Mouse (Mus musculus): ENCODE data around the gene Fbxl8. TPM values are rescaled to one million over a fixed set of nuclear protein-coding genes. Genes with fewer than 3 reads are reported as not detected.

Fbxl8 gene
- polyA plus RNA-seq, 2 experiments, result 0.75 to 1.0 TPM

GRCm38 (mm10) chr8:105308428-105308827 is 44.0 kb downstream of the Fbxl8 start:
- Histone ChIP-seq H3K27ac (no peak overlapping the region), H3K9me3 (ENCODE audit: control insufficient read depth, low read length) (no peaks in the 10 kb centered on the region), H3K36me3 (replicated peaks; ENCODE audit: control insufficient read depth, insufficient read depth, low read depth) (peaks cover 71% of the 10 kb centered on the region), H3K4me2 (ENCODE audit: low read depth) (no peak overlapping the region), H3K4me3 (ENCODE audit: insufficient read depth in 1 of 2, low read depth in 2 of 2, low read length in 2 of 2) (no peak overlapping the region), H3K27me3 (ENCODE audit: control insufficient read depth, insufficient read depth, low read length) (no peaks in the 10 kb centered on the region), H3K9ac (replicated peaks) (no peak overlapping the region), H3K4me1 (replicated peaks; ENCODE audit: control insufficient read depth in 2 of 2, insufficient read depth in 2 of 2, low read length in 1 of 2) (peaks cover 21 to 40% of the 10 kb centered on the region in 2 experiments)
- TF ChIP-seq CTCF (IDR thresholded peaks at IDR 0.05; ENCODE audit: low read depth) (no peak), EP300 (IDR thresholded peaks at IDR 0.05; ENCODE audit: low read depth) (no peak)
- 88% methylated on average over 10 of the region's 10 CpGs for WGBS (ENCODE audit: insufficient replicate concordance)
- DNase-seq (ENCODE audit: low read depth in 3 of 3, low spot score in 3 of 3), result no peak
- ATAC-seq (ENCODE audit: insufficient read depth), result no peak

DNA sequence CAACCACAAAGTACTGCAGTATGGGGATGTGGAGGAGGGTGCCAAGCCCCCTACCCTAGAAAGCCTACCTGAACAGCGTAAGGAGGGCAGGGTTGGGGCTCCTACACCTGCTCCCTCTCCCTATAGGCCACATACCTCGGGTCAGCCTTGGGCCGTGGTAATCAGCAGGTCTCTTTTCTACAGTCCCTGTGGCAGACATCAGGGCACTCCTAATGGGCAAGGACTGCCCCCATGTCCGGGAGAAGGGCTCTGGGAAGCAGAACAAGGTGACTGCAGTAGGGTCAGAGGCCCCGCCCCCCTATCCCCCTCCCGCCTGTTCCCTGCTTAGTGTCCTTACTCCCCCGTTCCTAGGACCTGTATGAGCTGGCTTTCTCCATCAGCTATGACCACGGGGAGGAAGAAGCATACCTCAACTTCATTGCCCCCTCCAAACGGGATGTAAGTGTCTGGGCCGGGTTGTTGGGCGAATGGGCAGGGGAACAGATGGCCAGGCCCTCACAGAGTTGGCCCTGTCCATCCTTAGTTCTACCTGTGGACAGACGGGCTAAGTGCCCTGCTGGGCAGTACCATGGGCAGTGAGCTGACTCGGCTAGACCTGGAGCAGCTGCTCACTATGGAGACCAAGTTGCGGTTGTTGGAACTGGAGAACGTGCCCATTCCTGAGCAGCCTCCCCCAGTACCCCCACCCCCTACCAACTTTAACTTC is 44.8 kb downstream of the Fbxl8 start:
- ATAC-seq (ENCODE audit: insufficient read depth) (no peak), DNase-seq (ENCODE audit: low read depth in 3 of 3, low spot score in 3 of 3) (no peak)
- no peak overlapping the region for H3K9ac ChIP-seq (replicated peaks)
- H3K4me1 ChIP-seq (replicated peaks; ENCODE audit: control insufficient read depth in 2 of 2, insufficient read depth in 2 of 2, low read length in 1 of 2), result peaks cover 30 to 40% of the 10 kb centered on the region in 2 experiments
- no peaks in the 10 kb centered on the region for H3K9me3 ChIP-seq (ENCODE audit: control insufficient read depth, low read length)
- peaks cover 71% of the 10 kb centered on the region for H3K36me3 ChIP-seq (replicated peaks; ENCODE audit: control insufficient read depth, insufficient read depth, low read depth)
- no peak overlapping the region for H3K27ac ChIP-seq
- H3K4me3 ChIP-seq (ENCODE audit: insufficient read depth in 1 of 2, low read depth in 2 of 2, low read length in 2 of 2), result no peak overlapping the region
- H3K4me2 ChIP-seq (ENCODE audit: low read depth), result no peak overlapping the region
- 86% methylated on average over 15 of the region's 15 CpGs for WGBS (ENCODE audit: insufficient replicate concordance)
- H3K27me3 ChIP-seq (ENCODE audit: control insufficient read depth, insufficient read depth, low read length), result no peaks in the 10 kb centered on the region
- TF ChIP-seq EP300 (IDR thresholded peaks at IDR 0.05; ENCODE audit: low read depth) (no peak), CTCF (IDR thresholded peaks at IDR 0.05; ENCODE audit: low read depth) (no peak)

GRCm38 (mm10) chr8:105310118-105310517 is 45.7 kb downstream of the Fbxl8 start:
- DNase-seq (ENCODE audit: low read depth in 3 of 3, low spot score in 3 of 3) (no peak), ATAC-seq (ENCODE audit: insufficient read depth) (no peak)
- Histone ChIP-seq H3K4me3 (ENCODE audit: insufficient read depth in 1 of 2, low read depth in 2 of 2, low read length in 2 of 2) (no peak overlapping the region), H3K27ac (no peak overlapping the region), H3K4me1 (replicated peaks; ENCODE audit: control insufficient read depth in 2 of 2, insufficient read depth in 2 of 2, low read length in 1 of 2) (peaks cover 30 to 35% of the 10 kb centered on the region in 2 experiments), H3K4me2 (ENCODE audit: low read depth) (no peak overlapping the region), H3K9ac (replicated peaks) (no peak overlapping the region), H3K27me3 (ENCODE audit: control insufficient read depth, insufficient read depth, low read length) (no peaks in the 10 kb centered on the region), H3K9me3 (ENCODE audit: control insufficient read depth, low read length) (no peaks in the 10 kb centered on the region), H3K36me3 (replicated peaks; ENCODE audit: control insufficient read depth, insufficient read depth, low read depth) (peaks cover 71% of the 10 kb centered on the region)
- WGBS (ENCODE audit: insufficient replicate concordance), result 88% methylated on average over 8 of the region's 8 CpGs
- TF ChIP-seq EP300 (IDR thresholded peaks at IDR 0.05; ENCODE audit: low read depth), result no peak
- no peak for TF ChIP-seq CTCF (IDR thresholded peaks at IDR 0.05; ENCODE audit: low read depth)

- Histone ChIP-seq H3K4me2 (ENCODE audit: low read depth) (no peak overlapping the region), H3K9ac (replicated peaks) (no peak overlapping the region), H3K4me1 (replicated peaks; ENCODE audit: control insufficient read depth in 2 of 2, insufficient read depth in 2 of 2, low read length in 1 of 2) (peaks cover 26 to 28% of the 10 kb centered on the region in 2 experiments), H3K27ac (peak overlapping the region; percentile 36; the same call in 1 of the 2 replicates), H3K36me3 (replicated peaks; ENCODE audit: control insufficient read depth, insufficient read depth, low read depth) (peaks cover 77% of the 10 kb centered on the region), H3K27me3 (ENCODE audit: control insufficient read depth, insufficient read depth, low read length) (no peaks in the 10 kb centered on the region), H3K4me3 (ENCODE audit: insufficient read depth in 1 of 2, low read depth in 2 of 2, low read length in 2 of 2) (no peak overlapping the region), H3K9me3 (ENCODE audit: control insufficient read depth, low read length) (no peaks in the 10 kb centered on the region)
- ATAC-seq (ENCODE audit: insufficient read depth) (peak; percentile 56), DNase-seq (ENCODE audit: low read depth in 3 of 3, low spot score in 3 of 3) (peak in 1 of 3 experiments; percentile 61)
- TF ChIP-seq EP300 (IDR thresholded peaks at IDR 0.05; ENCODE audit: low read depth), result peak; percentile 62; the same call in 1 of the 2 replicates
- TF ChIP-seq CTCF (IDR thresholded peaks at IDR 0.05; ENCODE audit: low read depth), result peak; percentile 62
- 15% methylated on average over 1 of the region's 1 CpGs for WGBS (ENCODE audit: insufficient replicate concordance)
These were observed 47.3 kb downstream of the Fbxl8 start for GRCm38 (mm10) chr8:105311718-105312117.

DNA sequence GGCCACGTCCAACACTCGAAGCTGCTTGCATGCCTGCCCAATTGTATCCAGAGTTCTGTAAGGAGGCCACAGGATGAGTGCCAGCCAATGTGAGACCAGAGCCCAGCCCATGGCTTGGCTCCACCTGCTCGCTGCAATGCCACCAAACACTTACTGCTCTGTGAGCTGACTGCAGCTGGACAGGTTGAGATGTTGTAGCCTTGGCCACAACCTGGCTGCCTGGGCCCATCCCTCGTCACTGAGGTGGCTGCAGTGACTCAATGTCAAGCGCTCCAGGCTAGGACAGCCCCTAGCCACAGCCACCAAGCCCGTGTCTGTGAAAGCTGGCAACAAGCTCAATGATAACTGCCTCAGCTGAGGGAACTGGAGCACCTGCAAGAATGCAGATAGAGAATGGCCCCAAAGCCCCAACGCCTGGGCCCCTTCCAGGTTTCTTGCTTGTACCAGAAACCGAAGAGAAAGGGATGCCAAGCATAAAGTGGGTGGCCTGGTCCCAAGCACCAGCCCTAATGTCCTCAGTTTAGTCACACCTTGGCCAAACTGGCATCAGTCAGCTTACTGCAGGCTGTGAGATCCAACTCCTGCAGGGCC is 48.5 kb downstream of the Fbxl8 start:
- TF ChIP-seq CTCF (IDR thresholded peaks at IDR 0.05; ENCODE audit: low read depth), result no peak
- TF ChIP-seq EP300 (IDR thresholded peaks at IDR 0.05; ENCODE audit: low read depth), result peak; percentile 78
- DNase-seq (ENCODE audit: low read depth in 3 of 3, low spot score in 3 of 3) (no peak), ATAC-seq (ENCODE audit: insufficient read depth) (peak; percentile 59)
- peak overlapping the region; percentile 51 for H3K27ac ChIP-seq
- H3K9me3 ChIP-seq (ENCODE audit: control insufficient read depth, low read length), result no peaks in the 10 kb centered on the region
- H3K36me3 ChIP-seq (replicated peaks; ENCODE audit: control insufficient read depth, insufficient read depth, low read depth), result peaks cover 76% of the 10 kb centered on the region
- no peak overlapping the region for H3K4me3 ChIP-seq (ENCODE audit: insufficient read depth in 1 of 2, low read depth in 2 of 2, low read length in 2 of 2)
- H3K27me3 ChIP-seq (ENCODE audit: control insufficient read depth, insufficient read depth, low read length), result no peaks in the 10 kb centered on the region
- peak overlapping the region; percentile 32 for H3K9ac ChIP-seq (replicated peaks)
- WGBS (ENCODE audit: insufficient replicate concordance), result 42% methylated on average over 8 of the region's 8 CpGs
- peak overlapping the region; percentile 51 for H3K4me2 ChIP-seq (ENCODE audit: low read depth)
- peaks cover 26 to 28% of the 10 kb centered on the region in 2 experiments for H3K4me1 ChIP-seq (replicated peaks; ENCODE audit: control insufficient read depth in 2 of 2, insufficient read depth in 2 of 2, low read length in 1 of 2)
